Mouse (Mus musculus): ENCODE data around the gene Camsap1.

DNA sequence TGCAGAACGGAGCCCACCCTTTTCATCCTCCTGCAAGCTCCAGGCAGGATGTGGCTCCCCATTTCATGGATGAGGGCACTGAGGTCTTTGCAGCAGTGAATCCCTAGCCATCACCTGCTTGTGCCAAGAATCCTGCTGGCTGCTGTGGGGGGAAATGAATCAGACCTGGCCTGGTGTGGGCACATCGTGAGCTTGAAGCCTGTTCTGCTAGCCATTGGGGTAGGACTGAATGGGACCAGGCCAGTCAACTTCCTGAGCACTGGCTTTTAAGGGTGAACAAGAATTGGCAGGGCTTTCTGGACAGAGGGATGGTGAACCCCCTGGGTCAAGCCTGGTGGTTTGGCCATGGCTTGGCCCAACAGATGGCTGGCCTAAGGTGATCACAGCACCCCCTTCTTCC lies 104.6 kb downstream of the Camsap1 start:
- TF ChIP-seq CTCF (IDR thresholded peaks at IDR 0.05) (no peak), POLR2A (IDR thresholded peaks at IDR 0.05; ENCODE audit: insufficient read depth, low read depth, low read length) (no peak)
